Mouse (Mus musculus): ENCODE results near the gene Lpcat4. TPM values are rescaled to one million over a fixed set of nuclear protein-coding genes. Genes with fewer than 3 reads are reported as not detected.

Gene Lpcat4
- polyA plus RNA-seq (2015; fragmentation: Nextera tagmentation; extraction: Ambion mirVana): 1.6 and 1.7 TPM in 2 replicates

DNA sequence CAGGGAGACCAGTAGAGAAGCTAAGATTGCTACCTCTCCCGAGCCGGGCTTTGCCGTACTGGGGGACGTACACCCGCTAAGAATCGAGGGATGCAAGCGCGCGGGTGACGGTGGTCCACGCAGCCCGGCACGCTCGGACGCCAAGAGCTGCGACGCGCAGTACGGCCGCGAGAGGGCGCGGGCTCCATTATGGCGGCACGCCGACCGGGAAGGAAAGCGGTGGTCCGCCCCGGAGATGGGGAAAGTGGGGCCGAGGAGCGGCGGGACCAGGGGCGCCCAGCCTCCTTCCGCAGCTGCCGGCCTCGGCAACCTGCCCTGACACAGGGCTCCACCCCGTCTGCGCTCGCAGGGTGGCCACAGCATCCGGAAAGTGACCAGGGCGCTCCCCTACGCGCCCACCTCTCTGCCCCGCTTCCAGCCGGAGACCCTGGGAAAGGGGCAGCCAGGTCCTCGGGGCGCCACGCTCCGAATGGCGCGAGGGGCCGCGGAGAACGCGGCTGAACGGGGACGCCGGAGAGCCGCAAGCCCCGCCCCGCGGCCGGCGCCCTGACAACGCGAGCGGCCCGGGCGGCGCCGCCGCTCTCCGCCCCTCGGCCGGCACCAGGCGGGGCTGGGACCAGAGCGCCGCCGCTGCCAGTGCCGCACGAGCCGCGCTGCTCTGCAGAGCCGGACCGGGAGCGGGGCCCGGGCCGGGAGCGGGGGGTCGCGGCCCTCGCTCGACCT lies at the start of gene Lpcat4:
Gene Lpcat4, plus strand, starts transcription at position 257 of the 723 bp plus-strand sequence.
- TF ChIP-seq EP300 (IDR thresholded peaks at IDR 0.05; ENCODE audit: low read depth) (no peak), CTCF (IDR thresholded peaks at IDR 0.05; ENCODE audit: low read depth) (peak; percentile 94)
- H3K4me1 ChIP-seq (ENCODE audit: insufficient read depth): peaks cover 16% of the 10 kb centered on the region
- no peaks in the 10 kb centered on the region for H3K36me3 ChIP-seq (replicated peaks; ENCODE audit: insufficient read depth, low read length)
- peaks cover 5% of the 10 kb centered on the region; the same call in 1 of the 2 replicates for H3K27me3 ChIP-seq (ENCODE audit: insufficient read depth, low read length)
- peak within 1 kb of the TSS; percentile 98 for H3K4me2 ChIP-seq (ENCODE audit: low read depth, low read length)
- peak within 1 kb of the TSS; percentile 90 for H3K4me3 ChIP-seq (ENCODE audit: low read depth, low read length)
- DNase-seq (peak; percentile 87), ATAC-seq (peak; percentile 92)
- H3K9me3 ChIP-seq (ENCODE audit: low read length): no peaks in the 10 kb centered on the region
- WGBS (ENCODE audit: insufficient replicate concordance): 3% methylated on average over 81 of the region's 94 CpGs
- H3K9ac ChIP-seq (replicated peaks): peak within 1 kb of the TSS; percentile 76
- peak within 1 kb of the TSS; percentile 78 for H3K27ac ChIP-seq (ENCODE audit: low read depth)

DNA sequence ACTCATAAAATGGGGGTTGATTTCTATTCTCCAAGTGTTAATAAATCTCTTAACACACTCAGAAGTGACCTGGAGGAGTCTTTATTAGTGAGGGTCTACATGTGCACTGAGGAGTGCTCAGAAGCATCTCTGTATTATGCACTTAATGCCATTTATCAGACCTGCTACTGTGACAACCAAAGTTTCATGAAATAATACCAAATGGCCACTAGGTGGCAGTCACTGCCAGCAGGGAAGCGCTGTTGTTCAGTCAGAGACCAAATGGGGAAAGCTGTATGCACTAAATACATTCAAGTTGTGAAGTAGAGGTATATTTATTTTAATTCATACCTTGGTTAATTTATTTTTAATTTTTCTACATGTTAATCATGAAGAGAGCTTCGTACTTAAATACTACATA lies 42.4 kb upstream of the Lpcat4 start:
- WGBS (ENCODE audit: insufficient replicate concordance): 1% methylated on average over 2 of the region's 2 CpGs
- no peaks in the 10 kb centered on the region for H3K4me1 ChIP-seq (ENCODE audit: insufficient read depth)
- no peak overlapping the region for H3K9ac ChIP-seq (replicated peaks)
- H3K4me2 ChIP-seq (ENCODE audit: low read depth, low read length): no peak overlapping the region
- H3K4me3 ChIP-seq (ENCODE audit: low read depth, low read length): no peak overlapping the region
- peak; percentile 29 for DNase-seq
- H3K36me3 ChIP-seq (replicated peaks; ENCODE audit: insufficient read depth, low read length): no peaks in the 10 kb centered on the region
- TF ChIP-seq CTCF (IDR thresholded peaks at IDR 0.05; ENCODE audit: low read depth) (peak; percentile 92), EP300 (IDR thresholded peaks at IDR 0.05; ENCODE audit: low read depth) (no peak)
- H3K27me3 ChIP-seq (ENCODE audit: insufficient read depth, low read length): no peaks in the 10 kb centered on the region
- no peak overlapping the region for H3K27ac ChIP-seq (ENCODE audit: low read depth)
- H3K9me3 ChIP-seq (ENCODE audit: low read length): no peaks in the 10 kb centered on the region
- ATAC-seq: 0 out of 2 replicates have a peak, but pooled peaks have one; percentile 35

DNA sequence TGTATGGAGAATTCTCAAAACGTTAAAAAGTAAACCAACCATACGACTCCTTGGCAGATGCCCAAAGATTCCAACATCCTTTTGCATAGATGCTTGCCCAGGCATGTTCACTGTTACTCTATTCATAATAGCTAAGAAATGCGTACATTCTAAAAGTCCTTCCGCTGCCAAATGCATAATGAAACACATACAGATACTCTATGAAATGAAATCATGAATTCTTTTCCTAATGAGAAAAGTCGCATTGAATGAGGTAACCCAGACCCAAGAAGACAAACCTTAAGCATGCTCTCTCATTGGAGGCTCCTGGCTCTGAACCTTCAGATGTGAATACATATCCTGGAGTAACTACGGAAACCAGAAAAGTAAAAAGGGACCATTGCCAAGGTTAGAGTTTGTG lies 36.2 kb upstream of the Lpcat4 start:
- Histone ChIP-seq H3K36me3 (replicated peaks; ENCODE audit: insufficient read depth, low read length) (no peaks in the 10 kb centered on the region), H3K27ac (ENCODE audit: low read depth) (no peak overlapping the region), H3K4me2 (ENCODE audit: low read depth, low read length) (no peak overlapping the region), H3K9me3 (ENCODE audit: low read length) (no peaks in the 10 kb centered on the region), H3K27me3 (ENCODE audit: insufficient read depth, low read length) (no peaks in the 10 kb centered on the region), H3K4me1 (ENCODE audit: insufficient read depth) (no peaks in the 10 kb centered on the region), H3K9ac (replicated peaks) (no peak overlapping the region), H3K4me3 (ENCODE audit: low read depth, low read length) (no peak overlapping the region)
- WGBS (ENCODE audit: insufficient replicate concordance): 73% methylated on average over 6 of the region's 6 CpGs
- DNase-seq (no peak), ATAC-seq (no peak)
- TF ChIP-seq EP300 (IDR thresholded peaks at IDR 0.05; ENCODE audit: low read depth) (no peak), CTCF (IDR thresholded peaks at IDR 0.05; ENCODE audit: low read depth) (no peak)

DNA sequence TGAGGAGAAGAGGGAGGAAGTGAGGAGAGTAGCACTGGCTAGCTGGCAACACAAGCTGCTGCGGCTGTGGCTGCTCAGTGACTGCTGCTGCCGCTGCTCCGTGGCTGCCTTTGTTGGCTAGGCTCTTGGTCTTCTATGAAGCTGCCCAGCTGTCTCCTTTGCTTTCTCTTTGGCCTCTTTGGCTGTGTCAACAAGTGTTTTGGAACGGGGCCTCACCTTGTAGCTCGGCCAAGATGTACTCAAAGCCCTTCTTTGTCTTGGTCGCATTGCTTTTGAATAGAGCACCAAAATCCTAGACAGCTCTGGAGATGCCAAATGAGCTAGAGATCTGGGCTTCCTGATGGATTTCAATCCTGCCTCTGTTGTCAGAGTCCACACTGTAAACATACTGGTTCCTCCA lies 29.1 kb upstream of the Lpcat4 start:
- no peaks in the 10 kb centered on the region for H3K36me3 ChIP-seq (replicated peaks; ENCODE audit: insufficient read depth, low read length)
- no peak overlapping the region for H3K27ac ChIP-seq (ENCODE audit: low read depth)
- H3K9ac ChIP-seq (replicated peaks): no peak overlapping the region
- no peaks in the 10 kb centered on the region for H3K27me3 ChIP-seq (ENCODE audit: insufficient read depth, low read length)
- WGBS (ENCODE audit: insufficient replicate concordance): 59% methylated on average over 6 of the region's 6 CpGs
- no peak for DNase-seq
- no peak overlapping the region for H3K4me2 ChIP-seq (ENCODE audit: low read depth, low read length)
- H3K4me1 ChIP-seq (ENCODE audit: insufficient read depth): no peaks in the 10 kb centered on the region
- no peak for TF ChIP-seq CTCF (IDR thresholded peaks at IDR 0.05; ENCODE audit: low read depth)
- TF ChIP-seq EP300 (IDR thresholded peaks at IDR 0.05; ENCODE audit: low read depth): no peak
- H3K9me3 ChIP-seq (ENCODE audit: low read length): no peaks in the 10 kb centered on the region
- H3K4me3 ChIP-seq (ENCODE audit: low read depth, low read length): no peak overlapping the region
- no peak for ATAC-seq

DNA sequence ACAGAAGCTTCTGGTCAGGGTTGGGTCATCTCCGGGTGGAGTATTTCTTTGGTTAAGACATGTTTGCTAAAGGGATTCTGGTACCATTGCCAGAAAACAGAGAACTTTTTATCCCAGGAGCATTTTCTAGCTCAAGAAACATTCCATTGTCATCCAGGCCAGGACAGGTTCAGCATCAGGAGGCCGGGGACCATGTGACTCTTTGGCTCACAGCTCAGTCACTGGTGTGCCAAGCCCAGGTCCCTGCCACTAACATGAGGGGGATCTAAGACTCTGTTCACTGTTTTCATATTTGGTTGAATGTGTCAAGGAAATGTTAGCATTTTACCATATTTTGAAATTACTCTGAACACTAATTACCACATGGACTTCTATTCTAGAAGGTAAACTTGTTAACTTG lies 28.6 kb upstream of the Lpcat4 start:
- Histone ChIP-seq H3K9ac (replicated peaks) (no peak overlapping the region), H3K4me3 (ENCODE audit: low read depth, low read length) (no peak overlapping the region), H3K27ac (ENCODE audit: low read depth) (no peak overlapping the region), H3K4me2 (ENCODE audit: low read depth, low read length) (no peak overlapping the region), H3K4me1 (ENCODE audit: insufficient read depth) (no peaks in the 10 kb centered on the region), H3K9me3 (ENCODE audit: low read length) (no peaks in the 10 kb centered on the region), H3K27me3 (ENCODE audit: insufficient read depth, low read length) (no peaks in the 10 kb centered on the region), H3K36me3 (replicated peaks; ENCODE audit: insufficient read depth, low read length) (no peaks in the 10 kb centered on the region)
- 74% methylated on average over 2 of the region's 2 CpGs for WGBS (ENCODE audit: insufficient replicate concordance)
- TF ChIP-seq CTCF (IDR thresholded peaks at IDR 0.05; ENCODE audit: low read depth) (no peak), EP300 (IDR thresholded peaks at IDR 0.05; ENCODE audit: low read depth) (no peak)
- no peak for ATAC-seq
- no peak for DNase-seq

DNA sequence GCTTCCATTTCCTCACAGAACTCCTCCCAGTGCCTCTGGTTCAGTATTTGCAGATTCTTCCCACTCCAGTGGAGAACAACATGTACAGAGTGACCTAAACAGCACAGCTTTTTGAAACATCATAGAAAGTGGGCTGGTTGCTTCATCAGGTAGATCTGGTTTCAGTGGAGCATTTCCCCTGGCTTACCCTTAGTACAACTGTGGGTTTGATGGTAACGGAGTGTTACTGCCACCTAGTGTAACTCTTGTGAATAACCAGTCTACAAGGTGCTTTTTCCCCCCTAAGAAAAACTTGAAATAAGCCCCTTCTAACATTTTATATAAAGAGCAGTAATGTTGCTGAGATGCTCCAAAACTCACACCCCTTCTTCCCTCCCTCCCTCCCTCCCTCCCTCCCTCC lies 23.3 kb upstream of the Lpcat4 start:
- Histone ChIP-seq H3K27ac (ENCODE audit: low read depth) (no peak overlapping the region), H3K27me3 (ENCODE audit: insufficient read depth, low read length) (no peaks in the 10 kb centered on the region), H3K36me3 (replicated peaks; ENCODE audit: insufficient read depth, low read length) (no peaks in the 10 kb centered on the region), H3K9ac (replicated peaks) (no peak overlapping the region), H3K9me3 (ENCODE audit: low read length) (no peaks in the 10 kb centered on the region), H3K4me2 (ENCODE audit: low read depth, low read length) (no peak overlapping the region), H3K4me3 (ENCODE audit: low read depth, low read length) (no peak overlapping the region), H3K4me1 (ENCODE audit: insufficient read depth) (no peaks in the 10 kb centered on the region)
- DNase-seq: no peak
- TF ChIP-seq CTCF (IDR thresholded peaks at IDR 0.05; ENCODE audit: low read depth) (peak; percentile 62), EP300 (IDR thresholded peaks at IDR 0.05; ENCODE audit: low read depth) (no peak)
- WGBS (ENCODE audit: insufficient replicate concordance): 19% methylated on average over 1 of the region's 1 CpGs
- ATAC-seq: peak; percentile 57; the same call in 1 of the 2 replicates

Data from liver, postnatal 0 days (tissue).